Mouse (Mus musculus) testis, adult 2 months (tissue): Measurements from ENCODE around the gene Hace1. TPM values are rescaled to one million over a fixed set of nuclear protein-coding genes. Genes with fewer than 3 reads are reported as not detected.

Source experiments
- H3K27ac ChIP-seq: fragments of 200-500 bp; 2 replicates; pipeline ENCODE4 v1.5.1; 2012; ENCODE audit warnings: low read depth, low read length; ENCODE audit not compliant: control insufficient read depth, insufficient read depth
- H3K27me3 ChIP-seq: fragments of 200-500 bp; 2 replicates; pipeline ENCODE4 v1.6.1; 2012; ENCODE audit warnings: mild to moderate bottlenecking, low read length, moderate library complexity; ENCODE audit not compliant: control insufficient read depth, insufficient read depth
- H3K36me3 ChIP-seq: fragments of 200-500 bp; 2 replicates; pipeline ENCODE4 v1.6.1; 2012; ENCODE audit warnings: mild to moderate bottlenecking, low read length; ENCODE audit not compliant: control insufficient read depth, insufficient read depth
- H3K4me1 ChIP-seq: fragments of 200-500 bp; 2 replicates; pipeline ENCODE4 v1.6.1; 2012; ENCODE audit warnings: low read length; ENCODE audit not compliant: control insufficient read depth, insufficient read depth
- H3K4me3 ChIP-seq: fragments of 200-500 bp; 2 replicates; pipeline ENCODE4 v1.5.1; 2012; ENCODE audit warnings: low read depth, mild to moderate bottlenecking, low read length, moderate library complexity, mixed read lengths; ENCODE audit not compliant: control insufficient read depth
- CTCF ChIP-seq: fragments of 200-500 bp; IDR thresholded peaks from 2 replicates; pipeline ENCODE4 v1.5.1; 2012; ENCODE audit warnings: low read depth, mild to moderate bottlenecking, inconsistent platforms, low read length, moderate library complexity; ENCODE audit not compliant: control insufficient read depth, insufficient read depth, insufficient replicate concordance
- POLR2A ChIP-seq: fragments of 200-500 bp; IDR thresholded peaks from 2 replicates; pipeline ENCODE4 v1.6.1; 2012; ENCODE audit warnings: low read depth, mild to moderate bottlenecking, inconsistent platforms, low read length, moderate library complexity; ENCODE audit not compliant: control insufficient read depth
- polyA plus RNA-seq: library from polyadenylated mRNA; depleted of rRNA; stranded (reverse); fragments of >200 nt; gene quantifications from 2 replicates; pipeline ENCODE4 v1.2.3, GENCODE M21; 2012; rRNA removed

Gene Hace1
- polyA plus RNA-seq, 1 experiment = 12.7 TPM

GRCm38 (mm10) chr10:45695522-45695921, 117.9 kb downstream of the Hace1 start:
- H3K36me3 ChIP-seq = no peaks in the 10 kb centered on the region
- H3K27ac ChIP-seq = no peak overlapping the region
- no peaks in the 10 kb centered on the region for H3K4me1 ChIP-seq
- H3K4me3 ChIP-seq = no peak overlapping the region
- TF ChIP-seq POLR2A (no peak), CTCF (no peak)
- no peaks in the 10 kb centered on the region for H3K27me3 ChIP-seq

GRCm38 (mm10) chr10:45698930-45699329, 121.3 kb downstream of the Hace1 start:
- Histone ChIP-seq H3K4me1 (no peaks in the 10 kb centered on the region), H3K36me3 (no peaks in the 10 kb centered on the region), H3K27me3 (no peaks in the 10 kb centered on the region), H3K4me3 (no peak overlapping the region), H3K27ac (no peak overlapping the region)
- TF ChIP-seq POLR2A (no peak), CTCF (no peak)

- Histone ChIP-seq H3K36me3 (no peaks in the 10 kb centered on the region), H3K4me1 (no peaks in the 10 kb centered on the region), H3K27me3 (no peaks in the 10 kb centered on the region), H3K27ac (no peak overlapping the region), H3K4me3 (no peak overlapping the region)
- TF ChIP-seq POLR2A = no peak
- no peak for TF ChIP-seq CTCF
Observed at GRCm38 (mm10) chr10:45706849-45707248, 129.2 kb downstream of the Hace1 start.

GRCm38 (mm10) chr10:45710848-45711247, 133.2 kb downstream of the Hace1 start:
- Histone ChIP-seq H3K36me3 (no peaks in the 10 kb centered on the region), H3K27ac (no peak overlapping the region), H3K4me1 (no peaks in the 10 kb centered on the region), H3K27me3 (no peaks in the 10 kb centered on the region), H3K4me3 (no peak overlapping the region)
- TF ChIP-seq CTCF (no peak), POLR2A (no peak)

GRCm38 (mm10) chr10:45711348-45711747, 133.7 kb downstream of the Hace1 start:
- H3K4me3 ChIP-seq = no peak overlapping the region
- H3K27ac ChIP-seq = no peak overlapping the region
- H3K27me3 ChIP-seq = no peaks in the 10 kb centered on the region
- H3K36me3 ChIP-seq = no peaks in the 10 kb centered on the region
- H3K4me1 ChIP-seq = no peaks in the 10 kb centered on the region
- TF ChIP-seq CTCF = no peak
- TF ChIP-seq POLR2A = no peak

Other genes starting within 250 kb of the Hace1 start
- 0.28 and 0.34 TPM in 2 replicates for gene Bves, start 242.1 kb upstream of the Hace1 start, polyA plus RNA-seq
- 2.0 and 2.6 TPM in 2 replicates for gene Lin28b, start 91.4 kb upstream of the Hace1 start, polyA plus RNA-seq